Mouse (Mus musculus) cerebellum, adult (tissue): Measurements from ENCODE around the gene Abcc1.

Source experiments
- ATAC-seq: cut with Nextera tagmentation; 2 replicates; pipeline ENCODE4 v1.9.2; 2017; ENCODE audit warnings: mild to moderate bottlenecking, moderate library complexity, mixed read lengths; ENCODE audit not compliant: insufficient number of reproducible peaks, low FRiP score, low TSS enrichment

Gene Abcc1

GRCm38 (mm10) chr16:14361362-14362098 lies at the start of gene Abcc1:
TSS of gene Abcc1 (plus strand) at chr16:14361558.
- ATAC-seq = peak; percentile 86

GRCm38 (mm10) chr16:14312914-14313313 lies 48.4 kb upstream of the Abcc1 start:
- ATAC-seq = no peak

GRCm38 (mm10) chr16:14316884-14317876 lies 44.2 kb upstream of the Abcc1 start, which contains the start of gene Fopnl:
TSS of gene Fopnl (minus strand) at chr16:14317405.
- peak; percentile 100 for ATAC-seq

- no peak for ATAC-seq
Observed at GRCm38 (mm10) chr16:14319681-14320080, 41.7 kb upstream of the Abcc1 start.

- no peak for ATAC-seq
Observed at GRCm38 (mm10) chr16:14320494-14320893, 40.9 kb upstream of the Abcc1 start.

GRCm38 (mm10) chr16:14328156-14328555 lies 33.2 kb upstream of the Abcc1 start:
- no peak for ATAC-seq

GRCm38 (mm10) chr16:14344967-14345366 lies 16.4 kb upstream of the Abcc1 start:
- ATAC-seq = no peak

GRCm38 (mm10) chr16:14351571-14351970 lies 9.8 kb upstream of the Abcc1 start:
- ATAC-seq = no peak

- ATAC-seq = no peak
Observed at GRCm38 (mm10) chr16:14352234-14352633, 9.1 kb upstream of the Abcc1 start.

GRCm38 (mm10) chr16:14352663-14353062 lies 8.7 kb upstream of the Abcc1 start:
- ATAC-seq = no peak

GRCm38 (mm10) chr16:14357859-14358258 lies 3.5 kb upstream of the Abcc1 start:
- ATAC-seq = no peak

- ATAC-seq = no peak
Observed at GRCm38 (mm10) chr16:14358531-14358930, 2.8 kb upstream of the Abcc1 start.

GRCm38 (mm10) chr16:14360931-14361330 lies 427 bp upstream of the Abcc1 start:
- 0 out of 2 replicates have a peak, but pooled peaks have one; percentile 1 for ATAC-seq

- no peak for ATAC-seq
Observed at GRCm38 (mm10) chr16:14362099-14362820, 902 bp downstream of the Abcc1 start.

GRCm38 (mm10) chr16:14363496-14363895 lies 2.1 kb downstream of the Abcc1 start:
- no peak for ATAC-seq

GRCm38 (mm10) chr16:14364066-14364465 lies 2.7 kb downstream of the Abcc1 start:
- ATAC-seq = no peak

- no peak for ATAC-seq
Observed at GRCm38 (mm10) chr16:14365457-14365856, 4.1 kb downstream of the Abcc1 start.

GRCm38 (mm10) chr16:14366017-14366416 lies 4.7 kb downstream of the Abcc1 start:
- no peak for ATAC-seq

GRCm38 (mm10) chr16:14371367-14371766 lies 10.0 kb downstream of the Abcc1 start:
- ATAC-seq = 0 out of 2 replicates have a peak, but pooled peaks have one; percentile 32

GRCm38 (mm10) chr16:14372382-14372781 lies 11.0 kb downstream of the Abcc1 start:
- ATAC-seq = no peak
